Mouse (Mus musculus) bone marrow, adult 2 months (tissue): ENCODE measurements around the gene Sh3bp5l.

ENCODE experiments used
- CTCF ChIP-seq: fragments of 200-500 bp; IDR thresholded peaks from 2 replicates; pipeline ENCODE4 v1.5.1; 2011; ENCODE audit warnings: low read length, control low read depth; ENCODE audit not compliant: control insufficient read depth, insufficient read depth
- POLR2A ChIP-seq: fragments of 200-500 bp; IDR thresholded peaks from 2 replicates; pipeline ENCODE4 v1.6.1; 2011; ENCODE audit warnings: low read depth, mild to moderate bottlenecking, control low read depth, low read length, borderline replicate concordance; ENCODE audit not compliant: control insufficient read depth

GRCm38 (mm10) chr11:58323570-58324340 is 6.8 kb upstream of the Sh3bp5l start:
- TF ChIP-seq POLR2A (no peak), CTCF (no peak)
